Mouse (Mus musculus): Measurements from ENCODE around the gene Olfr316.
"Not testable (repeated sequence)": the region's sequence is repeated elsewhere in the genome, so short reads cannot be mapped to it uniquely, and the experiment has no call there.

Olfr316 gene

DNA sequence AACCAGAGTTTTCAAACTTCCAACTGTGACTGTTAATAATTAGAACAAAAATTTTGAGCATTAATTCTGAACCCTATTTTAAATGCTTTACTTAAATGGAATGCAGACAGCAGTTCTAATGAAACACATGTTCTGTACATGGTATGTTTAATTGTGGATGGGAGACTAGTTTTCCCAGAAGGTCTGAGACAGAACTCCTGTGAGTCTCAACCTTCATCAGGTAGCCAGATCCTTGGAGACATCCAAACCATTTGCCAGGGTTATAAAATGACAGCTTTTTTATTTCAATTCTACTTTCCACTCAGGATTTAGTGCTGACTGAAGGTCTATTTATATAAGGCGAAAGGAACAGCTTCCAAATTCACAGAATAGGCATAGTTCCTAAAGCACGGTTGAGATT lies at the start of gene Olfr316:
TSS of gene Olfr316 (plus strand) at position 301 of the 400 bp plus-strand sequence.
- DNase-seq: no peak

DNA sequence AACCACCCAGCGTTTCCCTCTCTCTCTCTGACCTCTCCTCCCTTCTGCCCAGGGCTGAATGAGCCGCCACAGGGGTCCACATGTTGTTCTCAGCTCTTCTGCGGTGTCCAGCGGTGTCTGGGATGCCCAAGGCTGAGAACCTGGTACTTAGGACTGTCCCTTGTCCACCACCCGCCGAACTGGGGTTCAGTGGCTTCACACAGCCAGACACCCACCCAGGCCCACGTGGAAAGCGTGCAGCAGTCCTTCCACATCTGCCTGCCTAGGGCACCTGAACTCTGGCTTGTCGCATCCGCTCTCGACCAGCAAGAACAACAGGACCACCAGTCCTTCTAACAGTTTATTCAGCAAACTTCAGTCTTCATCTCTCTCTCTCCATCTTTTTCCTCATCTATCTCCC lies 43.4 kb upstream of the Olfr316 start:
- no peak for DNase-seq

DNA sequence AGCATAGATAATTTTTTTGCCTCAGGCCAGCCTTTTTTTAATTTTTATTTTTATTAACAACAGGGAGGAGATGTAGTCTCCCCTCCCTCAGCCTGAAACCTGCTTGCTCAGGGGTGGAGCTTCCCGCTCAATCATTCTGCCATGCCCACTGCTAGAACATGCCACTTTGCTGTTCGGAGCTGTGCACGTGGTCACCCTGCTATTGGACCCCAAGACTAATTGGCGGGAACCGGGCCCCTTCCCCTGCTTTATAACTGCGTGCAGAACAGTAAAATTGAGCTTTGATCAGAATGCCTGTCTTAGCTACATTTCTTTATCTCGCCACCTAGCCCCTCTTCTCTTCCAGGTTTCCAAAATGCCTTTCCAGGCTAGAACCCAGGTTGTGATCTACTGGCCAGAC lies 34.8 kb upstream of the Olfr316 start:
- DNase-seq: not testable (repeated sequence)

DNA sequence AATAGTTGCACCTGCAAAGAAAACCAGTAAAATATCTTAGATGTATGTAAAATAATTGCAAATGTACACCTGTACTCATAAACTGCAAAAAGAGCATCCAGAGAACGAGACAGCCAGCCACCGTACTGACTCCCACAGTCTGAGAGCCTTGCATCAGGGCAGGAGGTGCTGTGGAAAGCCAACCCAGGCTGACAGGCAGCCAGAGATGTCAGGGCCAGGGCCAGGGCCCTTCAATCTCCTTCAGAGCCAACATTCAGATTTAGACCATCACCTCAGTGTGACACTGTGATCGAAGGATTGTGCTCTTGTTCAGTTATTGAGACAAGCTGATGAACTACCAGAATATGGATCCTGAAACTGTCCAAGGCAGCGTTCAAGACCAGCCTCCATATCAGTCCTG lies 32.8 kb upstream of the Olfr316 start:
- DNase-seq: no peak

DNA sequence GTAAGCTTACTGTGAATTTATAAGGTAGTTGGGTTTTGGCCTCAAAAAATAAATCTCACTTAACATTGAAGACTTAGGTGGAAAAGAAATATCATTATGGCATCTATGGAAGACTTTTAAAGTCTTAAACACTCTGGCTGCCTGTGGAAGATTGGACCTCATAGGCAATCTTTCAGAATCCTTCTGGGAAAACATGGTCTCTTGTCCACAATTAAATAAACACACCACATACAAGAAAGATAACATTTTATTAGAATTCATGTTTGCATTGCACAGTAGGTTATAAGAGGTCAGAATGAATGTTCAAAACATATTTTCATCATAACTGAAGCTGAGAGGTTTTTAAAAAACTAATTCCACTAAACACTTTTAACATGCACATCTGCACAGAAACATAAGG lies 28.6 kb upstream of the Olfr316 start, which contains the start of gene Olfr318:
TSS of gene Olfr318 (minus strand) at position 101 of the 400 bp plus-strand sequence.
- no peak for DNase-seq

DNA sequence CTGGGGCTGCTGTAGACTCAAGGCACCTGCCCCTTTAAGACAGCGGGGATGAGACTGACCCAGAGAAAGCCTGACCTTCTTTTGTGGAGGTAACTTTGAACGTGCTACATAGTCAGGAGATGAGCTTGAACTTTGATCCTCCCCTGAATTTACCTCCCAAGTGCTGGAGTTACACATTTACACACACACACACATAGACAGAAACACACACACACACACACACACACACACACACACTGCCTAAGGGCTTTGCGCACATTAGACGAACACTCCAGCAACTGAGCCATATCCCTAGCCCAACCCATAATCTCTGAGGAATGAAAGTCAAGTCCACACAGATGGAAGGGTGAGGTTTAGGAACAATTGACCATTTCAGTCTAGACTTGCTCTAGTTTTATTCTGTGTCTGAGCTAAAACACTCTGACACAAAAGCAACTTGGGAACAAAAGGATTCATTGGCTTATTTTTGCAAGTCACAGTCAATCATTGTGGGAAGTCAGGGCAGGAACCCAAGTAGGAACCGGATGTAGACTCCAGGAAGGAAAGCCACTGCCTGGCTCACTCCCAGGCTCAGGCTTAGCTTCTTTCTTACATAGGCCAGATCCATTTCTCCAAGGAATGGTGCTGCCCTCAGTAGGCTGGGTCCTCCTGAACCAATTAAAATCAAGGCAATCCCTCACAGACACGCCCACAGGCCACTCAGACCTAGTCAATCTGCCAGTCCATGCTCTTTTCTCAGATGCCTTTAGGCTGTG lies 24.5 kb upstream of the Olfr316 start:
- DNase-seq: not testable (repeated sequence)

DNA sequence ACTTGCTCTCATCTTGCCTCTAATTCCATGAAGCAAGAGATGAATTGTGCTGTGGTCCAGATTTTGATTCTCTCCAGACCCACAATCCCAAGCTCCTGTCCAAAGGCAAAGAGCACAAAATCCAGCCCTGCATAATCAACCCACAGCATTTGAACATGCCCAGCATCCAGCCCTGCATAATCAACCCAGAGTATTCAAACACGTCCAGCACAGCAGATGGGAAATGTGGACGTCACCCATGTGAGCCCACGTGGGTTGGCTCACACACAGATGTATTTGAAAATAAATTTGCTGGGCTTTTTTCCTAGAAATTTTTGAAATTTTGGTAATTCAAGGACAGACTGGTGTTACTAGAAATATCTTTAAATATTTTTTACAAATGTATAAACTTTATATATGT lies 19.2 kb upstream of the Olfr316 start:
- DNase-seq: peak; percentile 46

DNA sequence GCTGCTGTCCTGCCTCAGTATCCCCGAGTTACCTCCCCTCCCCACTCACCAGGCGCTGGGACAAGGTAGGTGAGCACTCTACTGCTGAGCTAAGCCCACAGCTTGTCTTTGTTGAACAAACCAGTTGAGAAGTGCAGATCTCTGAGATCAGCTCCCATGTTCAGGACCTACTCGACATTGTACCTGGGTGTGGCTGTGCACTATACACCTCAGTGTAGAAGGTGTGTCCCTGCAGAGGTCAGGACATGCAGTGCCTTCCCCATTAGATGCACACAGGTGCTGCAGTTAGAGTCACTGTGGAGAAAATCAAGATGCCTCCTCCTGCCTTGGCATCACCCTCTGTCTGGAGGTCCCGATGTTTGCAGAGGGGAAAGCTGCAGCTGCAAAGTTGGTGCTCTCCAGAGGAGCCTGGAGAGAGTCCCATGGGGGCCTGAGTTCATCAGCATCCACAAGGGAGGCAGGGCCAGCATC lies 13.7 kb upstream of the Olfr316 start, which contains the start of gene Olfr317:
TSS of gene Olfr317 (minus strand) at position 421 of the 471 bp plus-strand sequence.
- DNase-seq: no peak

DNA sequence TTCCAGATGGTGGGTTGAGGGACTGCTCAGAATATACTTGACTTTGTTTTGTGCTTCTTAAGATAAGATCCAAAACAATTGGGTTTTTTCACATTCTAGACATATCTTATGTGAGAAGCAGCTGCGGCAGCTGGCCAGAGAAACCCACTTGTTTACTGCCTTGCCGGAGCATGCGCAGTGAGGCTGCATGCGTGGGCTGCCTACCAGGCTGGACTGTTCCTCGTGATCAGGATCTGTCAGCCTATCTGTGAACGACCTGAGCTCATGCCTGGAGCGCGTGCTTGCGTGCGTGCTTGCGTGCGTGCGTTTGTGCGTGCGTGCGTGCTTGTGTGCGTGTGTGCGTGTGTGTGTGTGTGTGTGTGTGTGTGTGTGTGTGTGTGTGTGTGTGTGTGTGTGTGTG lies 1.4 kb upstream of the Olfr316 start:
- peak; percentile 47 for DNase-seq

DNA sequence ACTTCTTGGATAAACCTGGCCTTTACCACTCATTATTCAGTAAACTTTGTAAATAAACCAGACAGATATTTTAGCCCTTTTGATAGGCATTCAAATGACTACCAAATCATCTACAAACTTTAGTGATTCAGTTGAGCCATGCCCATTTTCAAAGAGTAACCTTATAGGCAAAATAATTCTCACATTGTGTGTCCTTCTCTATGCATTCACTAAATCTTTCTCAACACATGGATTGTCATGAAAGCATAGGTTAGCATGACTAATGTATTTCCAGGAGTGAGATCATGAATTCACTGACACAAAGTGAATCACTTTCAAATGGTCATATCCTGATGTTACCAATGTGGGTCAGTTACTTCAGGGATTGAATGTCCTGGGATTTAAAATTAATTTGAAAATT lies 20.4 kb downstream of the Olfr316 start, which contains the start of gene Olfr315:
TSS of gene Olfr315 (plus strand) at position 301 of the 400 bp plus-strand sequence.
- no peak for DNase-seq

DNA sequence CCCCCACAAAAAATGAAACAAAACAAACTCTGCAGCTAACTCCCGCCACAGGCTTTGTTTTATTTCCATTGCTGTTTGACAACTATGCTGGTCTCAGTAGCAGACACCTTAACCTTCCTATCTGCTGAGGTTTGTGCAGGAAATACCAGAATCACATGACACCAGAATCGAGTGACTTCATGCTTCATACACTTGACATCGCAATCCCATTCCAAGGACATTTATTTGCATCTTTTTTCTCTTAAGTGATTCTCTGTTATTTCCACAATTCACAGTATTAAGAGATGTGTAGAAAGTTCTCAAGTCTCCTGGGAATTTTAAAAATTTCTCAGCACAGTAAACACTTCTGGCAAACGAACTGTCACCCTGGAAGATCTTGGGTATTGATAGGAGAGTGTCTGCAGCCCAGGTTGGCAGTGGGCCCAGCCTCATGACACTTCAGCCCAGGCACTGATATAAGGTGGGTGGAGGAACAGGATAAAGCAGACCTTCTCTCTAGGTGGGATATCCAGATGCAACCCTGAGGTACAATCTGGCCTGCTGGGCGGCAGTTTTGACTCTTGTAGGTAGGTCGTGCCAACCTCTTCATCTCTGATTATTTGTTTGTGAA lies 30.1 kb downstream of the Olfr316 start, which contains the start of gene Olfr314:
TSS of gene Olfr314 (plus strand) at position 473 of the 610 bp plus-strand sequence.
- no peak for DNase-seq

DNA sequence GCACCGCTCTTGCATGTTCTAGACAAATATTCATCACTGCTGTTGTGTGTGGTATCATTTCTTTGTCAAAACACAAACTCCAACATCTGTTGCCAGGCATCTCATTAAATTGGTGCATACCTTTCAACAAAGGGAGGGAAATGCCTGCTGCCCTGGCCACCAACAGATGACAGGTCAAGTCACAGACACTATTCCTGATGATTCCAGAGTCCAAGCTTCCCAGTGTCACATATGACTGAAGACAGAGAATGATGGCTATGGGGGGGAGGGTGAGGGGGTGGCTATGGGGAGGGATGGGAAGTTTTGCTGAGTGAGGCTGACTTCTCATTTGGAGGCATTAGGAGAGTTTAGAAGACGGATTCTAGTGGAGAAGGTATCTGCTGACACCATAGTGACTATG lies 31.6 kb downstream of the Olfr316 start:
- DNase-seq: no peak

DNA sequence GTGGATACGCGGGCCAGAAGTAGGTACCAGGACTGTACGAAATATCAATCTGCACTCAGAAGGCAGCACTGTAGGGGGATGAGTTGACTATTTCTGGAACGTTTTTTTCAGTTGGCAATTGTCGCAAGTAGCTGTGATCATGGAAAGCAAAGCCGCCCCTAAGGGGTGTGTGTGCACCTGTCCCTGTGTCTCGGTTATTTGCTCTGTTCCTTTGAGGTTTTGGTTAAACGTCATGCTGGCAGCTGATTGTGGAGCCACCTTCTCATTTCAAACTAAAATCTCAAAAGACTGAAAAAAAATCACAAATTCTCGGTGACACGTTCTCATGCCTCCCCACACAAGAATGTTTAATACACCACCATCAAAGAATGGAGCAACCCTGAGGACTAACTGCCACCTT lies 35.1 kb downstream of the Olfr316 start:
- DNase-seq: no peak

DNA sequence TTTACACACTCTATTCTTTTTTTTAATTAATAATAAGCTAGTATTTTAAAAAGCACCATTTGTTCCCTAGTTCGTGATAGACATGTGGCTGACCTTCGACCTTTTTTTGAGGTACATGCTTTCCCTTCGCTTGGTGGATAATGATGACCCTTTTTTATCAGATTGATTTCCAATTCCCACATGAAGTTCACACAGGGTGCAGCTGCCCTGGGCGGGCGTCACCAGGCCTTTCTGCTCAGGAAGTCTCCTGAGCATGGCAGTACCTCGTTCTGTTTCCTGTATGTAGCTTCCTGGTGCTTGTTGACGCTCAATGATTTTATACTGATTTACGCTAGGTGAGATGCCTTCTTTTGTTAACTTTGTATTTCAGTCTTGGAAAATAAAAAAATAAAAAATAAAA lies 35.8 kb downstream of the Olfr316 start:
- DNase-seq: no peak

DNA sequence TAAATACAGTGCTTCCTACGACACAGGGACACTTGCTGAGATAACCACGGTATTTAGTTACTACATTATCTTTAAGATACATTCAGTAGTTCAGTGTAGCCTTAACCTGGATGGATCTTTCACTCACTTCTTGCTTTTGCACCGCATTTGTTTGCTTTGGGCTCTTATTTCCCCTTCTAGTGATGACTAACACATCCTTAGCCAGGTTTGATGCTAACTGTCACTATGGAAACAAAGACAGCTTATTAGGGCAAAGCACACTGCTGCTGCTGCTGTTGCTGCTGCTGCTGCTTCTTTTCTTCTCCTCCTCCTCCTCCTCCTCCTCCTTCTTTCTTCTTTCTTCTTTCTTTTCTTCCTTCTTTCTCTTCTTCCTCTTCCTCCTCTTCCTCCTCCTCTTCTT lies 37.0 kb downstream of the Olfr316 start:
- DNase-seq: no peak

DNA sequence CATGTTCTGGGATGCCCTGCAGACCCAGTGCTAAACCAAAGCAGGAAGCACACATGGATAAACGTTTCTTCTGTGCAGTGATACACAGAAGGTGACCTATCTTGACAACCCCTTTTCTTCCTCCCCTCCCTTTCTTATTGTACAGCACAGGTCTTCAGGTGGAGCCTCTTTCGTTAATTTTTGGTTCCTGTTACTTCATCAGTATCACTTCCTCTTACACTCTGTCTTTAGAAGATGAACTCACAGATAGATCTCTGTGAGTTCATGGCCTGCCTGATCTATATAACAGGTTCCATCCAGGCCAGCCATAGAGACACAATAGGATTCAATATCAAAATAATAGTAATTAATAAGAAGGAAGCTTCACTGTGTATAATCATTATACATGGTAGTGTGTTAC lies 37.5 kb downstream of the Olfr316 start:
- DNase-seq: no peak

DNA sequence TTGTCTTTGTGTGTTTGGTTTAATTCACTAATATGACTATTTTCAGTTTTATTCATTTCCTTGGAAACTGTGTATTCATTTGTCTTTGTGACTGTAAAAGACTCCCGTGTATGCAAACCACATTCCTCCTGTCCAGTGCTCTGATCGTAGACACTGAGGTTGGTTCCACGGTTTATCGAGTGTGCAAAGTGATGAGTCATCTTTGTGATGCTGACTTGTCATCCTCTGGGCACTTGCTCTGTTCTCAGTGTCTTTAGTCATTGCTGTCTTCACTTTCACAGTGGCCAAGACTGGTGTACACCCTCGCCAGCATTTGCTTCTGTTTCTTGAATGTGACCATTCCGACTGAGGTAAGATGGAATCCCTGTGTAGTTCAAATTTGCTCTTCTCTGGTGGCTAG lies 38.1 kb downstream of the Olfr316 start:
- DNase-seq: no peak

DNA sequence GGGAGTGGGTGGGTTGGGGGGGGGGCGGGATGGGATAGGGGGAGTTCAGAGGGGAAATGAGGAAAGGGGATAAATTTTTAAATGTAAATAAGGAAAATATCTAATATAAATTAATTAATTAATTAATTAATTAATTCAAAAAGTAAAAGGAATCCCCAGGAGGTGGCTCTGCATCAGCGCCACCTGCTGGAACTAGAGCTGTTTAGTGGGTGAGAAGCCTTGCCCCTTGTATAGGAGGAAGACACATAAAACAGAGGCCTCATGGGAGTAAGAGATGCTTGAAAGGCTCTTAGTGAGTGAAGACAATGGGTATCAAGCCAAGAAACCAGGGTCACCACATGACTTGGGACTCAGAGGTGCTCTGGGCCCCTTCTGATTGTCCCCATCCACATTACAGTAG lies 43.3 kb downstream of the Olfr316 start:
- no peak for DNase-seq

DNA sequence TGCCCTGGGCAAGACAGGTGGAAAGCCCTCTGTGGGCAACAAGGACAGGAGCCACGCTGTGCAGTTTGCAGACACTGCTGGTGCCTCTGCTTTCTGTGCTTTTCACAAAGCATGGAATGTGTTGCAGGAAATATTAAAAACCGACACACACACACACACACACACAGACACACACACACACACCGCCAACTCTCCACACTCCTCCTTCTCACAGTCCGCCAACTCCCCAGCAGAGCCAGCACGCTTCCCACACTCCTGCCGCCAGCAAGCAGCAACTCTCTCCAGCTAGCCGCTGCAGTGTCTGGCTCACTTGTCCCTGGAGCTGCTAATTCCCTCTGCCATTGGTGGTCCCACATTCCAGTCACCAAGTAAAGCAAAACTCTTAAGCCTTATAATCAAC lies 44.3 kb downstream of the Olfr316 start:
- DNase-seq: peak; percentile 62

DNA sequence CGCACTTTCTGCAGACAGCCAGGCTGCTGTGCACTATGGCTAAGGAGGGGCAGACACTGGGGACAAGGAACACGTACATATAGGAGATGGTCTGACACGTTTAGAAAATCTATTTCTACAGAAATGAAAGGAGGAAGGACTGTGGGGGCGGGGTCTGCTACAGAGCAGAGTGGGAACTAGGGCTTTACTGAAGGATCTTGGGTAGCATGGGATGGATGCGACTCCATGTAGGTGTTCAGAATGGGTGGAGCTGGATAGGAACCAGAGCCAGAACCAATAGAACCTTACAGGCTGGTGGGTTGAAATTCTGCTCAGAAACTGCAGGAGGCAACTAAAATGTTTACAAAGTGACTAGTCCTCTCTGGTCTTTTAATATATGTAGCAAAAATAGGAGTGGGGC lies 47.2 kb downstream of the Olfr316 start:
- DNase-seq: peak; percentile 16

DNA sequence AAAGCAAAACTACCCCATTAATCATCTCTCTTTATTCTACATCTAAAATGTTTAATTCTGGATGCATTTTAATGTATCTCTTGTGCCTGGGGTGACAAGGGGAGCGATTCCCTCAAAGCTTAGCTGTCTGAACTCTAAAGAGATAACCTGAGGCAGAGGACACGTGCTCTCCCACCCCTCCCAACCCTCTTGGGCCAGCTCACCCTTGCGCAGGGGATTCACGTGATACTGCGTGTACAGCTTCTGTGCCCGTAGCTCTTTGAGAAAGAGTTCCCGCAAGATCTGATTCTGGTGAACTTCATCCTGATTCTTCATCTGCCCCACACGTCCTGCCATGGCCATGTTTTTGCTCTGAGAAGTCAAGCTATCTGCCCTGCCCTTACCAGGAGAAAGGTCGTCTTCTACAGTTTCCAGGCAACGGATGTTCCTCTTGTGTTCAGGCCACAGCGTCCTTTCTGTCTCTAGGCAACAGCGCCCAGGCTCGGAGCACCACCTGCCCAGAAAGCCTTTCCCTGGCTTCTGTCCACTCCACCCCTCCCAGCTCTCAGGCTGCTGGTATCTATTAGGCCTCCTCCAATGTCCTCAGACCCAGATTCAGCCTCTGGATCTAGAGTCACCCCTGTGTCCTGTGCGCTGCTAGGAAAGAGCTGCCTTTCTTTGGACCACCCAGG lies 49.2 kb downstream of the Olfr316 start, which contains the start of gene Fam183b:
TSS of gene Fam183b (minus strand) at position 403 of the 671 bp plus-strand sequence.
- no peak for DNase-seq

DNA sequence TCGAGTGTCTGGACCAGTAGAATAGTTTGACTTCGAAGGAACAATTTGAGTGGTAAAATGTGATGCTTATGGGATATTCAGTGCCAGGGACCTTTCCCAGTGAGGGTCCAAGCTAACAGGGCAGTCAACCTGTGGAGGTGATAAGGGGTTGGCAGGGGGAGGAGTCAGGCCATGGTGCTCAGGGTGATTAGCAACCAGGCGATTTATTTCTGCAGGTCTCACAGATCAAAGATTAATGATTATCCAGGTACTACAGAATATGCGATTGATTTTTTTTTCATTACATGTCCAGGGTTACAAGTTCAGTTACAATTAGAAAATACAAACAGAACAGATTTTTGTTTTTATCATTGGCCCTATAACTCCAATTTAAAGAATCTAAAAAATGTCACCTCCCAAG lies 51.3 kb downstream of the Olfr316 start:
- no peak for DNase-seq

DNA sequence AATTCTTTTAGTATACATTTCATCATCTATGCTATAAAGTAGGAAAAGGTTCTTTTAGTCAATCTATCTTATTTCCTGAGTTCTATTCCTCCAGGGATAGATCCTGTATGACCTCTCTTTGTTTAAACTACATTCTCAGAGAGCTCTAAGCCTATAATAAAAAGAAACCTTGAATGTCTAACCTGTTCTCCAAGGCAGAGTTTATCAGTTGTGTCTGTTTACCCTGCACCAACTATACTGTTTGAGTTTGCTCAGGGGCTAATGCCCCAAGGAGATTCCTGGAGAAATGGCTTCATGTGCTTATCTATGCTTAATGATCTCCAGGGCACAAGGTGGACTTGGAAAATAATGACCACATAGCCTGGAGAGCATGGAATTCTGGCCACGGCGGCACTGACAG lies 51.9 kb downstream of the Olfr316 start:
- DNase-seq: no peak

Data from right cerebral cortex, postnatal 25 days (tissue).